Mouse (Mus musculus) E14TG2a.4 (cell line): ENCODE measurements around the gene Dscam.

Experiments
- CTCF ChIP-seq: conservative IDR thresholded peaks from 2 replicates; pipeline ENCODE4 v1.5.1; 2014; ENCODE audit warnings: low read length
- NANOG ChIP-seq: IDR thresholded peaks from 2 replicates; pipeline ENCODE4 v1.6.1; 2014; ENCODE audit warnings: borderline replicate concordance, low read length, mixed read lengths
- POU5F1 ChIP-seq: IDR thresholded peaks from 2 replicates; pipeline ENCODE4 v1.6.1; 2014; ENCODE audit warnings: low read length, borderline replicate concordance

GRCm38 (mm10) chr16:96761225-96761624 lies 409.3 kb downstream of the Dscam start:
- TF ChIP-seq CTCF (no peak), POU5F1 (no peak), NANOG (no peak)
